Mouse (Mus musculus) forebrain, embryonic 12.5 days (tissue): Measurements from ENCODE around the gene Mpp4. TPM values are rescaled to one million over a fixed set of nuclear protein-coding genes. Genes with fewer than 3 reads are reported as not detected.

Source experiments
- ATAC-seq: fragments of 200-750 bp; cut with Nextera tagmentation; 2 replicates; pipeline ENCODE4 v1.8.0; 2017; ENCODE audit warnings: moderate TSS enrichment; ENCODE audit not compliant: low FRiP score
- H3K27ac ChIP-seq: fragments of 300-500 bp; sonication (generic); 2 replicates; pipeline ENCODE4 v1.5.1; 2016; ENCODE audit warnings: mild to moderate bottlenecking
- H3K27me3 ChIP-seq: fragments of 300-500 bp; sonication (generic); 2 replicates; pipeline ENCODE4 v1.6.1; 2016; ENCODE audit warnings: mild to moderate bottlenecking
- H3K36me3 ChIP-seq: fragments of 300-500 bp; sonication (generic); replicated peaks from 2 replicates; pipeline ENCODE4 v1.6.1; 2016; ENCODE audit warnings: mild to moderate bottlenecking
- H3K4me1 ChIP-seq: fragments of 300-500 bp; sonication (generic); 2 replicates; pipeline ENCODE4 v1.6.1; 2016
- H3K4me2 ChIP-seq: fragments of 300-500 bp; sonication (generic); 2 replicates; pipeline ENCODE4 v1.6.1; 2016; ENCODE audit warnings: mild to moderate bottlenecking, moderate library complexity
- H3K4me3 ChIP-seq: fragments of 300-500 bp; sonication (generic); replicated peaks from 2 replicates; pipeline ENCODE4 v1.5.1; 2016; ENCODE audit warnings: mild to moderate bottlenecking
- H3K9ac ChIP-seq: fragments of 300-500 bp; sonication (generic); 2 replicates; pipeline ENCODE4 v1.6.1; 2016; ENCODE audit warnings: mild to moderate bottlenecking
- H3K9me3 ChIP-seq: fragments of 300-500 bp; sonication (generic); 2 replicates; pipeline ENCODE4 v1.6.1; 2016
- WGBS: fragments of 180-500 bp; shearing (Covaris S2); methylation state at CpG from one replicate; pipeline ENCODE4 v1.1.7; 2016; 5-methylcytosine and 5-hydroxymethylcytosine counted together
- polyA plus RNA-seq: library from polyadenylated mRNA; unstranded; fragments of >200 nt; fragmentation: Nextera tagmentation; extraction: Ambion mirVana; gene quantifications from 2 replicates; pipeline ENCODE4 v1.2.1, GENCODE M21; 2016

Gene Mpp4
- polyA plus RNA-seq, 1 experiment from 2014 or later: 0.28 TPM

- 79% methylated on average over 5 of the region's 5 CpGs for WGBS
- no peak for ATAC-seq
- H3K4me3 ChIP-seq: no peak overlapping the region
Measured at GRCm38 (mm10) chr1:59125558-59125957, 37.6 kb downstream of the Mpp4 start.

GRCm38 (mm10) chr1:59119720-59120457 lies 43.3 kb downstream of the Mpp4 start, which contains the start of gene Tmem237:
Tmem237 (minus strand) TSS chr1:59120408.
- Histone ChIP-seq H3K4me1 (peaks cover 10% of the 10 kb centered on the region; the same call in 1 of the 2 replicates), H3K27me3 (no peaks in the 10 kb centered on the region), H3K27ac (peak within 1 kb of the TSS; percentile 93), H3K9me3 (no peaks in the 10 kb centered on the region), H3K4me3 (peak within 1 kb of the TSS; percentile 72), H3K9ac (peak within 1 kb of the TSS; percentile 80), H3K4me2 (peak within 1 kb of the TSS; percentile 62), H3K36me3 (peaks cover 8% of the 10 kb centered on the region; the same call in 1 of the 2 replicates)
- ATAC-seq: peak; percentile 98
- under 1% methylated on average over 74 of the region's 74 CpGs for WGBS

More at GRCm38 (mm10) chr1:59125558-59125957, 37.6 kb downstream of the Mpp4 start:
- Histone ChIP-seq H3K27ac (no peak overlapping the region), H3K27me3 (no peaks in the 10 kb centered on the region), H3K9ac (no peak overlapping the region), H3K4me1 (0 out of 2 replicates have a peak, but pooled peaks cover under 1% of the 10 kb centered on the region), H3K9me3 (no peaks in the 10 kb centered on the region), H3K36me3 (no peaks in the 10 kb centered on the region), H3K4me2 (no peak overlapping the region)

GRCm38 (mm10) chr1:59110524-59110923 lies 52.7 kb downstream of the Mpp4 start:
- H3K4me3 ChIP-seq: no peak overlapping the region
- no peaks in the 10 kb centered on the region for H3K4me1 ChIP-seq
- no peak for ATAC-seq
- 93% methylated on average over 8 of the region's 8 CpGs for WGBS
- no peaks in the 10 kb centered on the region for H3K27me3 ChIP-seq
- no peaks in the 10 kb centered on the region for H3K9me3 ChIP-seq
- no peak overlapping the region for H3K9ac ChIP-seq
- H3K36me3 ChIP-seq: peaks cover 62% of the 10 kb centered on the region
- no peak overlapping the region for H3K4me2 ChIP-seq
- no peak overlapping the region for H3K27ac ChIP-seq

GRCm38 (mm10) chr1:59102071-59102470 lies 61.1 kb downstream of the Mpp4 start:
- no peak for ATAC-seq
- Histone ChIP-seq H3K4me1 (no peaks in the 10 kb centered on the region), H3K4me3 (no peak overlapping the region), H3K27ac (no peak overlapping the region), H3K27me3 (no peaks in the 10 kb centered on the region), H3K9ac (no peak overlapping the region), H3K9me3 (no peaks in the 10 kb centered on the region), H3K4me2 (no peak overlapping the region), H3K36me3 (peaks cover 40% of the 10 kb centered on the region)
- 90% methylated on average over 6 of the region's 6 CpGs for WGBS

- no peaks in the 10 kb centered on the region for H3K9me3 ChIP-seq
- 94% methylated on average over 5 of the region's 5 CpGs for WGBS
- ATAC-seq: no peak
- peaks cover 35% of the 10 kb centered on the region for H3K36me3 ChIP-seq
- H3K4me3 ChIP-seq: no peak overlapping the region
- no peaks in the 10 kb centered on the region for H3K4me1 ChIP-seq
- H3K9ac ChIP-seq: no peak overlapping the region
- H3K27me3 ChIP-seq: no peaks in the 10 kb centered on the region
- H3K4me2 ChIP-seq: no peak overlapping the region
- H3K27ac ChIP-seq: no peak overlapping the region
Measured at GRCm38 (mm10) chr1:59101020-59101419, 62.2 kb downstream of the Mpp4 start.

GRCm38 (mm10) chr1:59094705-59095104 lies 68.5 kb downstream of the Mpp4 start, which contains the start of gene C2cd6:
C2cd6 (minus strand) TSS chr1:59094900.
- H3K27me3 ChIP-seq: no peaks in the 10 kb centered on the region
- 98% methylated on average over 19 of the region's 19 CpGs for WGBS
- peaks cover 5% of the 10 kb centered on the region for H3K36me3 ChIP-seq
- H3K9me3 ChIP-seq: no peaks in the 10 kb centered on the region
- ATAC-seq: no peak
- H3K4me2 ChIP-seq: no peak within 1 kb of the TSS
- H3K9ac ChIP-seq: no peak within 1 kb of the TSS
- no peak within 1 kb of the TSS for H3K27ac ChIP-seq
- no peak within 1 kb of the TSS for H3K4me3 ChIP-seq
- no peaks in the 10 kb centered on the region for H3K4me1 ChIP-seq

Other genes starting within 250 kb of the Mpp4 start
- gene Trak2, start 190.0 kb downstream of the Mpp4 start, polyA plus RNA-seq: 17.7 and 18.3 TPM in 2 replicates
- gene Stradb, start 189.9 kb downstream of the Mpp4 start, polyA plus RNA-seq: 40.2 and 41.1 TPM in 2 replicates
- 0.11 TPM in 1 of 2 replicates, not detected in the other for gene C2cd6, start 68.5 kb downstream of the Mpp4 start, polyA plus RNA-seq
- 51.9 and 56.1 TPM in 2 replicates for gene Tmem237, start 43.0 kb downstream of the Mpp4 start, polyA plus RNA-seq
- 21.6 and 22.1 TPM in 2 replicates for gene Als2, start 73.8 kb upstream of the Mpp4 start, polyA plus RNA-seq
- gene Cdk15, start 93.5 kb upstream of the Mpp4 start, polyA plus RNA-seq: 0.13 and 0.37 TPM in 2 replicates